Mouse (Mus musculus) limb, embryonic 11.5 days (tissue): ENCODE data around the gene Col6a6. TPM values are rescaled to one million over a fixed set of nuclear protein-coding genes. Genes with fewer than 3 reads are reported as not detected.
"Not testable (repeated sequence)": the region's sequence is repeated elsewhere in the genome, so short reads cannot be mapped to it uniquely, and the experiment has no call there.

ENCODE experiments used
- ATAC-seq: fragments of 200-750 bp; cut with Nextera tagmentation; 2 replicates; pipeline ENCODE4 v1.8.0; 2017; ENCODE audit warnings: low read depth; ENCODE audit not compliant: insufficient number of reproducible peaks, low FRiP score, low TSS enrichment
- DNase-seq: peaks from one replicate; pipeline ENCODE4 v3.0.0-alpha.2; 2015; ENCODE audit warnings: low spot score
- H3K27ac ChIP-seq: fragments of 300-500 bp; sonication (generic); replicated peaks from 2 replicates; pipeline ENCODE4 v1.5.1; 2014; ENCODE audit warnings: low read depth, mild to moderate bottlenecking, low read length
- H3K27me3 ChIP-seq: fragments of 300-500 bp; sonication (generic); 2 replicates; pipeline ENCODE4 v1.6.1; 2014; ENCODE audit warnings: mild to moderate bottlenecking, low read length, mixed read lengths; ENCODE audit not compliant: control insufficient read depth, insufficient read depth
- H3K36me3 ChIP-seq: fragments of 300-500 bp; sonication (generic); 2 replicates; pipeline ENCODE4 v1.6.1; 2014; ENCODE audit warnings: mild to moderate bottlenecking, low read length, moderate library complexity, mixed read lengths; ENCODE audit not compliant: control insufficient read depth, insufficient read depth
- H3K4me1 ChIP-seq: fragments of 300-500 bp; sonication (generic); 2 replicates; pipeline ENCODE4 v1.6.1; 2014; ENCODE audit warnings: low read length, mixed read lengths; ENCODE audit not compliant: control insufficient read depth, insufficient read depth
- H3K4me2 ChIP-seq: fragments of 300-500 bp; sonication (generic); 2 replicates; pipeline ENCODE4 v1.6.1; 2014; ENCODE audit warnings: low read depth, mild to moderate bottlenecking, moderate library complexity; ENCODE audit not compliant: severe bottlenecking
- H3K4me3 ChIP-seq: fragments of 300-500 bp; sonication (generic); 2 replicates; pipeline ENCODE4 v1.5.1; 2014; ENCODE audit warnings: low read depth, low read length
- H3K9ac ChIP-seq: fragments of 300-500 bp; sonication (generic); 2 replicates; pipeline ENCODE4 v1.6.1; 2014; ENCODE audit warnings: mild to moderate bottlenecking, low read length
- H3K9me3 ChIP-seq: fragments of 300-500 bp; sonication (generic); 2 replicates; pipeline ENCODE4 v1.6.1; 2016; ENCODE audit warnings: low read length; ENCODE audit not compliant: control insufficient read depth
- WGBS: fragments of 180-500 bp; shearing (Covaris S2); extraction: QIAGEN DNeasy Blood & Tissue Kit; methylation state at CpG from one replicate; pipeline ENCODE4 v1.1.7; 2014; 5-methylcytosine and 5-hydroxymethylcytosine counted together
- polyA plus RNA-seq: library from polyadenylated mRNA; unstranded; fragments of >200 nt; fragmentation: Nextera tagmentation; extraction: Ambion mirVana; gene quantifications from 2 replicates; pipeline ENCODE4 v1.2.1, GENCODE M21; 2014

The Col6a6 gene
- polyA plus RNA-seq, 1 experiment from 2014 or later: 0.23 TPM

GRCm38 (mm10) chr9:105847261-105847660 is 19.3 kb upstream of the Col6a6 start:
- Histone ChIP-seq H3K27me3 (no peaks in the 10 kb centered on the region), H3K27ac (no peak overlapping the region), H3K9me3 (no peaks in the 10 kb centered on the region), H3K9ac (no peak overlapping the region), H3K4me3 (no peak overlapping the region), H3K36me3 (no peaks in the 10 kb centered on the region), H3K4me1 (no peaks in the 10 kb centered on the region), H3K4me2 (no peak overlapping the region)
- DNase-seq (no peak), ATAC-seq (no peak)
- WGBS: 95% methylated on average over 5 of the region's 5 CpGs

GRCm38 (mm10) chr9:105841386-105841785 is 13.4 kb upstream of the Col6a6 start:
- 38% methylated on average over 5 of the region's 5 CpGs for WGBS
- not testable (repeated sequence) for DNase-seq

GRCm38 (mm10) chr9:105839147-105839515 is 11.2 kb upstream of the Col6a6 start:
- H3K9ac ChIP-seq: no peak overlapping the region
- H3K36me3 ChIP-seq: no peaks in the 10 kb centered on the region
- no peaks in the 10 kb centered on the region for H3K9me3 ChIP-seq
- H3K27me3 ChIP-seq: no peaks in the 10 kb centered on the region
- no peak overlapping the region for H3K27ac ChIP-seq
- DNase-seq: no peak
- no peaks in the 10 kb centered on the region for H3K4me1 ChIP-seq
- H3K4me3 ChIP-seq: no peak overlapping the region
- H3K4me2 ChIP-seq: no peak overlapping the region
- no peak for ATAC-seq
- 91% methylated on average over 5 of the region's 5 CpGs for WGBS

More at GRCm38 (mm10) chr9:105841386-105841785, 13.4 kb upstream of the Col6a6 start:
- ATAC-seq, H3K4me2 ChIP-seq, H3K9me3 ChIP-seq, H3K27ac ChIP-seq, H3K36me3 ChIP-seq, H3K27me3 ChIP-seq, H3K4me3 ChIP-seq, H3K9ac ChIP-seq, H3K4me1 ChIP-seq: not testable (repeated sequence)

GRCm38 (mm10) chr9:105838396-105839146 is 10.6 kb upstream of the Col6a6 start:
- WGBS: 87% methylated on average over 4 of the region's 4 CpGs
- no peak for ATAC-seq

GRCm38 (mm10) chr9:105835587-105835986 is 7.6 kb upstream of the Col6a6 start:
- H3K27ac ChIP-seq: no peak overlapping the region
- H3K9ac ChIP-seq: no peak overlapping the region
- ATAC-seq: no peak
- no peak overlapping the region for H3K4me3 ChIP-seq
- no peaks in the 10 kb centered on the region for H3K36me3 ChIP-seq
- no peaks in the 10 kb centered on the region for H3K4me1 ChIP-seq
- no peak for DNase-seq
- 85% methylated on average over 7 of the region's 7 CpGs for WGBS
- no peak overlapping the region for H3K4me2 ChIP-seq
- H3K27me3 ChIP-seq: no peaks in the 10 kb centered on the region
- no peaks in the 10 kb centered on the region for H3K9me3 ChIP-seq

More at GRCm38 (mm10) chr9:105838396-105839146, 10.6 kb upstream of the Col6a6 start:
- no peaks in the 10 kb centered on the region for H3K27me3 ChIP-seq
- H3K4me3 ChIP-seq: no peak overlapping the region
- H3K9me3 ChIP-seq: no peaks in the 10 kb centered on the region
- no peak for DNase-seq
- no peak overlapping the region for H3K9ac ChIP-seq
- no peak overlapping the region for H3K27ac ChIP-seq
- H3K4me1 ChIP-seq: no peaks in the 10 kb centered on the region
- no peak overlapping the region for H3K4me2 ChIP-seq
- no peaks in the 10 kb centered on the region for H3K36me3 ChIP-seq

- ATAC-seq: no peak
- DNase-seq: no peak
- no peak overlapping the region for H3K4me2 ChIP-seq
- no peaks in the 10 kb centered on the region for H3K27me3 ChIP-seq
- H3K4me1 ChIP-seq: no peaks in the 10 kb centered on the region
- H3K4me3 ChIP-seq: no peak overlapping the region
- no peaks in the 10 kb centered on the region for H3K36me3 ChIP-seq
- H3K9ac ChIP-seq: no peak overlapping the region
- H3K27ac ChIP-seq: no peak overlapping the region
- WGBS: 42% methylated on average over 4 of the region's 4 CpGs
- H3K9me3 ChIP-seq: no peaks in the 10 kb centered on the region
Observed at GRCm38 (mm10) chr9:105834799-105835198, 6.8 kb upstream of the Col6a6 start.

GRCm38 (mm10) chr9:105831291-105831690 is 3.3 kb upstream of the Col6a6 start:
- ATAC-seq (no peak), DNase-seq (no peak)
- no peak overlapping the region for H3K9ac ChIP-seq
- WGBS: 91% methylated on average over 9 of the region's 9 CpGs
- H3K27me3 ChIP-seq: no peaks in the 10 kb centered on the region
- no peaks in the 10 kb centered on the region for H3K36me3 ChIP-seq
- no peak overlapping the region for H3K4me2 ChIP-seq
- H3K4me1 ChIP-seq: peaks cover 3% of the 10 kb centered on the region; the same call in 1 of the 2 replicates
- H3K9me3 ChIP-seq: no peaks in the 10 kb centered on the region
- no peak overlapping the region for H3K27ac ChIP-seq
- H3K4me3 ChIP-seq: no peak overlapping the region

- H3K9me3 ChIP-seq: no peaks in the 10 kb centered on the region
- H3K27ac ChIP-seq: no peak overlapping the region
- H3K36me3 ChIP-seq: no peaks in the 10 kb centered on the region
- H3K4me2 ChIP-seq: no peak overlapping the region
- 68% methylated on average over 8 of the region's 8 CpGs for WGBS
- peaks cover 3% of the 10 kb centered on the region; the same call in 1 of the 2 replicates for H3K4me1 ChIP-seq
- no peaks in the 10 kb centered on the region for H3K27me3 ChIP-seq
- no peak for ATAC-seq
- H3K9ac ChIP-seq: no peak overlapping the region
- H3K4me3 ChIP-seq: no peak overlapping the region
- no peak for DNase-seq
Observed at GRCm38 (mm10) chr9:105827076-105827647, 798 bp downstream of the Col6a6 start.
